Mouse (Mus musculus): Measurements from ENCODE around the gene Ces2c. TPM values are rescaled to one million over a fixed set of nuclear protein-coding genes. Genes with fewer than 3 reads are reported as not detected.

Ces2c gene
- not detected for polyA plus RNA-seq (2015; fragmentation: Illumina TruSeq; extraction: RNeasy Lipid Tissue Mini Kit (QIAGEN cat#74804); ENCODE audit: low read depth, low replicate concordance)

DNA sequence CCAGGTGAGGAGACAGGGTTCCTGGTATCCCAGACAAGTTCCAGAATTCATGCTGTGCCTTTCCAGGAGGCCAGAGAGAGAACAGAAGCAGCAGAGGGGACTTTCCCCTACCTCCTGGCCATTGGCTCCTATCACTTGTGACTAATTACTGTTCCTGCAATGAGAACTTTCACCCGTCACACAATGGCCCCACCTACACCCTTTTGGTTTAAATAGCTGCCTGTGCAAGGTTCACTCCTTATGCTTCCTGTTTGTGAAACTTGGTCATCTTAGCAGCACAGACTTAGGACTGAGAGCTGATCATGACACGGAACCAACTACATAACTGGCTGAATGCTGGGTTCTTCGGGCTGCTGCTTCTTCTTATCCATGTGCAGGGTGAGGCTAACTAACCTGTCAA lies at the start of gene Ces2c:
TSS of gene Ces2c (plus strand) at position 238 of the 400 bp plus-strand sequence.

GRCm38 (mm10) chr8:104831440-104831839 lies 15.4 kb upstream of the Ces2c start, which contains the start of gene Ces2b:
Ces2b (plus strand) TSS chr8:104831572.

Other genes starting within 250 kb of the Ces2c start
- not detected for gene Cdh16, start 222.7 kb upstream of the Ces2c start, polyA plus RNA-seq (2015; fragmentation: Illumina TruSeq; extraction: RNeasy Lipid Tissue Mini Kit (QIAGEN cat#74804); ENCODE audit: low read depth, low replicate concordance)
- gene Rrad, start 215.7 kb upstream of the Ces2c start, polyA plus RNA-seq (2015; fragmentation: Illumina TruSeq; extraction: RNeasy Lipid Tissue Mini Kit (QIAGEN cat#74804); ENCODE audit: low read depth, low replicate concordance): 1.9 TPM
- gene Ciao2b, start 205.1 kb upstream of the Ces2c start, polyA plus RNA-seq (2015; fragmentation: Illumina TruSeq; extraction: RNeasy Lipid Tissue Mini Kit (QIAGEN cat#74804); ENCODE audit: low read depth, low replicate concordance): 51.3 TPM
- gene Ces2a, start 113.1 kb upstream of the Ces2c start, polyA plus RNA-seq (2015; fragmentation: Illumina TruSeq; extraction: RNeasy Lipid Tissue Mini Kit (QIAGEN cat#74804); ENCODE audit: low read depth, low replicate concordance): not detected
- not detected for gene Ces2b, start 15.5 kb upstream of the Ces2c start, polyA plus RNA-seq (2015; fragmentation: Illumina TruSeq; extraction: RNeasy Lipid Tissue Mini Kit (QIAGEN cat#74804); ENCODE audit: low read depth, low replicate concordance)
- gene Ces2e, start 79.2 kb downstream of the Ces2c start, polyA plus RNA-seq (2015; fragmentation: Illumina TruSeq; extraction: RNeasy Lipid Tissue Mini Kit (QIAGEN cat#74804); ENCODE audit: low read depth, low replicate concordance): not detected
- not detected for gene Ces2f, start 100.3 kb downstream of the Ces2c start, polyA plus RNA-seq (2015; fragmentation: Illumina TruSeq; extraction: RNeasy Lipid Tissue Mini Kit (QIAGEN cat#74804); ENCODE audit: low read depth, low replicate concordance)
- not detected for gene Ces2g, start 114.7 kb downstream of the Ces2c start, polyA plus RNA-seq (2015; fragmentation: Illumina TruSeq; extraction: RNeasy Lipid Tissue Mini Kit (QIAGEN cat#74804); ENCODE audit: low read depth, low replicate concordance)
- not detected for gene Ces2h, start 153.8 kb downstream of the Ces2c start, polyA plus RNA-seq (2015; fragmentation: Illumina TruSeq; extraction: RNeasy Lipid Tissue Mini Kit (QIAGEN cat#74804); ENCODE audit: low read depth, low replicate concordance)
- 0.52 TPM for gene Ces3a, start 201.5 kb downstream of the Ces2c start, polyA plus RNA-seq (2015; fragmentation: Illumina TruSeq; extraction: RNeasy Lipid Tissue Mini Kit (QIAGEN cat#74804); ENCODE audit: low read depth, low replicate concordance)
- gene Ces3b, start 236.7 kb downstream of the Ces2c start, polyA plus RNA-seq (2015; fragmentation: Illumina TruSeq; extraction: RNeasy Lipid Tissue Mini Kit (QIAGEN cat#74804); ENCODE audit: low read depth, low replicate concordance): not detected